Mouse (Mus musculus) G1E (cell line): ENCODE measurements at regions not wholly inside any gene's neighbourhood (a gene's known extent, or its start where the extent isn't known, plus 50 kb on each side); places are given as distances from the start of the nearest gene placed in this dataset.

Source experiments
- CTCF ChIP-seq: IDR thresholded peaks from 2 replicates; pipeline ENCODE4 v1.5.1; 2012; ENCODE audit warnings: low read depth, low read length, inconsistent platforms, mixed read lengths
- POLR2AphosphoS5 ChIP-seq: IDR thresholded peaks from 2 replicates; pipeline ENCODE4 v1.6.1; 2012; ENCODE audit warnings: low read depth, low read length, inconsistent platforms; ENCODE audit not compliant: insufficient replicate concordance

- TF ChIP-seq CTCF, result no peak
- TF ChIP-seq POLR2AphosphoS5, result no peak
These were observed 1474.7 kb upstream of the Gm6569 start for GRCm38 (mm10) chr15:72359636-72360035.
